Mouse (Mus musculus) small intestine, adult 10 weeks (tissue): ENCODE measurements around the gene Esp8. TPM values are rescaled to one million over a fixed set of nuclear protein-coding genes. Genes with fewer than 3 reads are reported as not detected.

Experiments
- polyA plus RNA-seq: library from polyadenylated mRNA; stranded (reverse); fragments of 350-450 nt; fragmentation: Illumina TruSeq; extraction: RNeasy Lipid Tissue Mini Kit (QIAGEN cat#74804); gene quantifications from one replicate; pipeline ENCODE4 v1.2.3, GENCODE M21; 2014; ENCODE audit warnings: low replicate concordance

Esp8 gene
- polyA plus RNA-seq: not detected

DNA sequence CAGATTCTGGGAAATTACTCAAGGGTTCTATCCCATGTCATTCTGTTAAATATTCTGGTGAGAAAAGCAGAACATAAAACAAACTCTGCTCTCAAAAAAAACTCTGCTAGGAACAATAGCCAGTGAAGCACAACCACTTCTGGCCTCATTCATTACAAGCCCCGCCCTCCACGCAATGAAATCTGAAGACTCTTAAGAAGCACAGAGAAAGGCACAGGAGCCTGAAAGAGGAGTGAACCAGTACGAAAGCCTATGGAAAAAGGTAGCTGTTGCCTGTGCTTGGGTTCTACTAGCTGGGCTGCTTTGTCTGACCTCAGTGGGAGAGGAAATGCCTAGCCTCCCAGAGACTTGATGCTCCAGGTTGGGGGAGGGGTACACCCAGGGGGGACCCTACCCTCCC, at the start of gene Esp8:
Gene Esp8 (plus strand): TSS at position 205 of the 400 bp plus-strand sequence.

GRCm38 (mm10) chr17:40561207-40561606, 41.4 kb downstream of the Esp8 start, which contains the start of gene Esp6:
Gene Esp6 (plus strand): TSS chr17:40561507.

Other genes with a start within 250 kb of the Esp8 start
- not detected for gene Crisp1, start 200.8 kb upstream of the Esp8 start, polyA plus RNA-seq
- not detected for gene Esp6, start 41.5 kb downstream of the Esp8 start, polyA plus RNA-seq
- gene Esp4, start 78.6 kb downstream of the Esp8 start, polyA plus RNA-seq: not detected
- gene Esp3, start 112.1 kb downstream of the Esp8 start, polyA plus RNA-seq: not detected
- not detected for gene Esp1, start 207.1 kb downstream of the Esp8 start, polyA plus RNA-seq